Comparison of ENCODE assay signal across 29 mouse cellular contexts in genomic region chr5:51233271-51234003, GRCm38 (mm10).
DNase-seq lines count a peak whose midpoint lies in the region; ATAC-seq and TF ChIP-seq lines count a peak whose summit lies in the region.
"Had no signal": no experiment of that assay in that cellular context is flagged by ENCODE, and none has a peak within 500 bp of the region (broad histone marks: within the 10 kb centered on the region; RNA-seq: fewer than 3 reads in every experiment).

No protein-coding gene starts in this region.

- no peaks in the 10 kb centered on the region for H3K4me1 ChIP-seq in intestine, embryonic 15.5 days (replicated peaks)
- 0 out of 2 replicates have a peak, but pooled peaks cover 4% of the 10 kb centered on the region for H3K4me1 ChIP-seq in kidney, embryonic 15.5 days
- H3K4me1 ChIP-seq in midbrain, postnatal 0 days (ENCODE audit: insufficient read depth, low read length) = no peaks in the 10 kb centered on the region
- H3K4me1 ChIP-seq: embryonic facial prominence, embryonic 13.5 days; forebrain, embryonic 15.5 days; hindbrain, embryonic 13.5 days; limb, embryonic 10.5 days; limb, embryonic 15.5 days; liver, embryonic 13.5 days; neural tube, embryonic 15.5 days had no signal

- DNase-seq in kidney, adult 18-20 months = peak; percentile 11
- peak; percentile 35 to 41 for DNase-seq in kidney, postnatal 25 days
- DNase-seq in heart, adult 8-10 months (ENCODE audit: low spot score) = no peak
- no peak for DNase-seq in cerebellum, adult 11 months
- DNase-seq in midbrain, postnatal 0 days (ENCODE audit: low spot score) = no peak
- DNase-seq: adrenal gland, postnatal 14 days; cerebellum, adult 9-10 months; gastrocnemius, adult 2 months; gastrocnemius, postnatal 36 days; heart, adult 18-20 months; heart, postnatal 4 days; layer of hippocampus, adult 9-11 months; liver, embryonic 13.5 days; lung, adult 18-20 months; lung, postnatal 10 days; midbrain, embryonic 14.5 days; thymus, adult 2 months; thymus, postnatal 4 days had no signal

- ATAC-seq in intestine, embryonic 15.5 days = peak; percentile 78
- peak; percentile 81 for ATAC-seq in kidney, embryonic 15.5 days (replicated peaks; ENCODE audit: low FRiP score)
- no peak for ATAC-seq in midbrain, postnatal 0 days (ENCODE audit: low FRiP score)
- ATAC-seq: forebrain, embryonic 15.5 days had no signal

- no peak overlapping the region for H3K4me2 ChIP-seq in intestine, embryonic 15.5 days (replicated peaks)
- no peak overlapping the region for H3K4me2 ChIP-seq in kidney, embryonic 15.5 days
- H3K4me2 ChIP-seq in midbrain, postnatal 0 days (ENCODE audit: low read depth, low read length, poor library complexity, severe bottlenecking) = no peak overlapping the region
- H3K4me2 ChIP-seq: embryonic facial prominence, embryonic 13.5 days; forebrain, embryonic 15.5 days; heart, embryonic 12.5 days; hindbrain, embryonic 13.5 days; limb, embryonic 15.5 days; liver, embryonic 13.5 days; neural tube, embryonic 15.5 days had no signal

- WGBS in intestine, embryonic 15.5 days = 66% methylated on average over 5 of the region's 5 CpGs
- WGBS in kidney, embryonic 15.5 days = 26% methylated on average over 5 of the region's 5 CpGs
- WGBS in midbrain, postnatal 0 days = 59% methylated on average over 5 of the region's 5 CpGs

- H3K27me3 ChIP-seq in intestine, embryonic 15.5 days (replicated peaks) = no peaks in the 10 kb centered on the region
- no peaks in the 10 kb centered on the region for H3K27me3 ChIP-seq in kidney, embryonic 15.5 days
- H3K27me3 ChIP-seq in midbrain, postnatal 0 days (ENCODE audit: insufficient read depth, low read length) = no peaks in the 10 kb centered on the region
- H3K27me3 ChIP-seq: embryonic facial prominence, embryonic 13.5 days; forebrain, embryonic 15.5 days; heart, embryonic 12.5 days; hindbrain, embryonic 13.5 days; limb, embryonic 15.5 days; liver, embryonic 13.5 days; neural tube, embryonic 15.5 days had no signal

- no peaks in the 10 kb centered on the region for H3K36me3 ChIP-seq in intestine, embryonic 15.5 days
- H3K36me3 ChIP-seq in kidney, embryonic 15.5 days = no peaks in the 10 kb centered on the region
- no peaks in the 10 kb centered on the region for H3K36me3 ChIP-seq in midbrain, postnatal 0 days (ENCODE audit: insufficient read depth, low read length)
- H3K36me3 ChIP-seq: embryonic facial prominence, embryonic 13.5 days; forebrain, embryonic 10.5 days; forebrain, embryonic 15.5 days; G1E; heart, embryonic 12.5 days; hindbrain, embryonic 13.5 days; limb, embryonic 10.5 days; limb, embryonic 15.5 days; liver, embryonic 13.5 days; neural tube, embryonic 15.5 days had no signal

- no peak for TF ChIP-seq CTCF in midbrain, postnatal 0 days (IDR thresholded peaks at IDR 0.05)

- H3K4me3 ChIP-seq in intestine, embryonic 15.5 days (replicated peaks) = no peak overlapping the region
- no peak overlapping the region for H3K4me3 ChIP-seq in kidney, embryonic 15.5 days (replicated peaks)
- no peak overlapping the region for H3K4me3 ChIP-seq in midbrain, postnatal 0 days (ENCODE audit: low read depth, low read length)
- H3K4me3 ChIP-seq: embryonic facial prominence, embryonic 13.5 days; forebrain, embryonic 10.5 days; forebrain, embryonic 15.5 days; gastrocnemius, adult 2 months; heart, embryonic 12.5 days; hindbrain, embryonic 13.5 days; limb, embryonic 10.5 days; limb, embryonic 15.5 days; liver, embryonic 13.5 days; neural tube, embryonic 15.5 days had no signal

- no peaks in the 10 kb centered on the region for H3K9me3 ChIP-seq in intestine, embryonic 15.5 days
- no peaks in the 10 kb centered on the region for H3K9me3 ChIP-seq in kidney, embryonic 15.5 days (replicated peaks)
- no peaks in the 10 kb centered on the region for H3K9me3 ChIP-seq in midbrain, postnatal 0 days (ENCODE audit: low read length)
- H3K9me3 ChIP-seq: embryonic facial prominence, embryonic 13.5 days; forebrain, embryonic 10.5 days; forebrain, embryonic 15.5 days; heart, embryonic 12.5 days; hindbrain, embryonic 13.5 days; limb, embryonic 10.5 days; limb, embryonic 15.5 days; liver, embryonic 13.5 days; neural tube, embryonic 15.5 days had no signal

- no peak overlapping the region for H3K9ac ChIP-seq in intestine, embryonic 15.5 days
- H3K9ac ChIP-seq in kidney, embryonic 15.5 days = no peak overlapping the region
- no peak overlapping the region for H3K9ac ChIP-seq in midbrain, postnatal 0 days (replicated peaks; ENCODE audit: low read length, poor library complexity, severe bottlenecking)
- H3K9ac ChIP-seq: embryonic facial prominence, embryonic 13.5 days; forebrain, embryonic 15.5 days; heart, embryonic 12.5 days; hindbrain, embryonic 13.5 days; limb, embryonic 15.5 days; liver, embryonic 13.5 days; neural tube, embryonic 15.5 days had no signal

- H3K27ac ChIP-seq in intestine, embryonic 15.5 days = no peak overlapping the region
- no peak overlapping the region for H3K27ac ChIP-seq in kidney, embryonic 15.5 days
- no peak overlapping the region for H3K27ac ChIP-seq in midbrain, postnatal 0 days (ENCODE audit: low read depth, low read length)
- H3K27ac ChIP-seq: embryonic facial prominence, embryonic 13.5 days; forebrain, embryonic 10.5 days; forebrain, embryonic 15.5 days; gastrocnemius, adult 2 months; hindbrain, embryonic 13.5 days; limb, embryonic 10.5 days; limb, embryonic 15.5 days; liver, embryonic 13.5 days; neural tube, embryonic 15.5 days had no signal

Comparison
In these comparisons a context has a peak if more than half of its experiments do, and no peak if none do; other contexts are left out.
1. DNase-seq: peak in kidney, adult 18-20 months (single experiment) and kidney, postnatal 25 days (2 of 2); none in heart, adult 8-10 months (single experiment), cerebellum, adult 11 months (single experiment) and midbrain, postnatal 0 days (single experiment).